Mouse (Mus musculus): ENCODE data around the gene Spin2d. TPM values are rescaled to one million over a fixed set of nuclear protein-coding genes. Genes with fewer than 3 reads are reported as not detected.
"Not testable (repeated sequence)": the region's sequence is repeated elsewhere in the genome, so short reads cannot be mapped to it uniquely, and the experiment has no call there.

Spin2d gene
- not detected in 2 replicates for polyA plus RNA-seq (2012; rRNA removed)

DNA sequence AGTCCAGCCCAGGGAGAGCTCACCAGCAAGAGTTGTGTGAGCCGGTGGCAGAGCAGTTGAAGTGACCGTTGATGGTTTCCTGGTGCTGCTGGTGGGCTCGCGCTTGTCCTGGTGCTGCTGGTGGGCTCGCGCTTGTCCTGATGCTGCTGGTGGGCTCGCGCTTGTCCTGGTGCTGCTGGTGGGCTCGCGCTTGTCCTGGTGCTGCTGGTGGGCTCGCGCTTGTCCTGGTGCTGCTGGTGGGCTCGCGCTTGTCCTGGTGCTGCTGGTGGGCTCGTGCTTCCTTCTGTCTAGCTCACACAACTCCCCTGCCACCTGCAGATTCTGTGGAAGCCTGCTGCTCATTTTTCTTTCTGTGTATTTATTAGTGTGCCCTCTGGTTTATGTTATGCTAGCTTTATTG lies at the start of gene Spin2d:
Gene Spin2d, minus strand, starts transcription at position 101 of the 400 bp plus-strand sequence.
- 51% methylated on average over 6 of the region's 15 CpGs for WGBS
- DNase-seq (ENCODE audit: low read depth, low spot score) = not testable (repeated sequence)

DNA sequence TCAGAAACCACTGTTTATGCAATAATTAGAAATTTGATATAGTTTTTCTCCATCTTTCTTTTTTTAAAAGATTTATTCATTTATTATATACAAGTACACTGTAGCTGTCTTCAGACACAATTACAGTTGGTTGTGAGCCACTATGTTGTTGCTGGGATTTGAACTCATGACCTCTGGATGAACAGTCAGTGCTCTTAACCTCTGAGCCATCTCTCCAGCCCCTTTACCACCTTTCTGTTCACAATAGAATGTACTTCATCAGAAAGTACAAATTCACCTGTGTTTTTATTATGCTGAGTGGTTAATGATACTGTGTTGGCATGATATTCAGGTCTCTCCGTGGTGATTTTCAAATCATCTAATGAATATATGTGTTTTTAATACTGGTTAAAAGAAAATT lies 48.6 kb upstream of the Spin2d start:
- WGBS = 67% methylated on average over 1 of the region's 1 CpGs
- DNase-seq (ENCODE audit: low read depth, low spot score) = no peak

DNA sequence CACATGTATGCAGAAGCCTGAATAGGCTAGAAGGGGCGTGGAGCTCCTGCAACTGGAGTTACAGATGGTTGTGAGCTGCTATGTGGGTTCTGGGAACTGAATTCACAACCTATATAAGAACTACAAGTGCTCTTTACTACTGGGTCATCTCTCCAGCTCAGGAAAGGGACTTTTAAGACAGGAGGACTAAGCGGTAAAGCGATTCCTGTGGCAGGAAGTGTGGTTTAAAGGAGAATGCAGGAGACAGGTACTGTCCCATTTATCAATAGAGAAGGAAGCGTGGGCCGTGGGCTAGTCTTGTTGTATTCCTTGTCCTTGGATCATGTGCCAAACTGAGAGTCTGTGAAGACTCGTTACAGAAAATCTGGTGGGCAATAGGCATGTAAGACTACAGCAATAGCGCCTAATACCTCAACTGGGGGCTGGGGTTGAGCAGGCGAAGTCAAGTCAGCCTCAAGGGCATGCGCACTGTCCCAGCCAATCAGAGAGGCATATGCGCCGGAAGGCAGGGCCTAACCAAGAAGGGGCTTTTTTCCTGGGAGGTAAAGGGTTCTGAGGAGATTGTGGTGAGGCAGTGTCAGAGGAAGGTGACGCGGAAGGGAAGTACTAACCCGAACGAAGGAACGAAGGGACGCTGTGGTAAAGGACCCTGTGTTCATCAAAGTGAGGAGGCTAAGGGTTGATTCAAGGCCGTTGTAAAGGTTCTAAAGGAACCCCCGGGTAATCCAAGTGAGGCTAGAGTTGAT lies 37.2 kb upstream of the Spin2d start, which contains the start of gene Xlr4b:
Gene Xlr4b, plus strand, starts transcription at position 515 of the 746 bp plus-strand sequence.
- WGBS = 82% methylated on average over 19 of the region's 19 CpGs

DNA sequence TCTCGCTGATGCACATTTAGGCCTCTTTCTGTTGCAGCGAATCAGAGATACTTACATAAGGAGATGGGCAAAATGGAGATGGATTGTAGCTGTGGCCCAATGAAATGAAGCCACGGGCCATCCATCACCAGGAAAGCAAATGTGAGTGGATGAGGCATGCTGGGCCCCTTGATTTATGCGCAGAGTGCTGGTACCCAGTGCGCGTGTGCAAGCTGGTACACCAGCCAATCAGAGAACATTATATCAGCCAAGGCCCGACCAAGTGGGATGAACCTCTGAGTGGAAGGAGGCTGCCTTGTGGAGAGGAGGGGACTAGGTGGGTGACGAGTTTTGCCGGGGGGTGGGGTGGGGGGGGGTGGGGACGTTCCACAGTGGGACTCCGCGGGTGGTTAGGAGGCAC lies 15.1 kb upstream of the Spin2d start, which contains the start of gene Xlr3b:
Gene Xlr3b, plus strand, starts transcription at position 274 of the 400 bp plus-strand sequence.
- WGBS = 83% methylated on average over 12 of the region's 12 CpGs
- DNase-seq (ENCODE audit: low read depth, low spot score) = not testable (repeated sequence)

More for the DNA sequence above, 37.2 kb upstream of the Spin2d start, which contains the start of gene Xlr4b:
- not testable (repeated sequence) for DNase-seq (ENCODE audit: low read depth, low spot score)

DNA sequence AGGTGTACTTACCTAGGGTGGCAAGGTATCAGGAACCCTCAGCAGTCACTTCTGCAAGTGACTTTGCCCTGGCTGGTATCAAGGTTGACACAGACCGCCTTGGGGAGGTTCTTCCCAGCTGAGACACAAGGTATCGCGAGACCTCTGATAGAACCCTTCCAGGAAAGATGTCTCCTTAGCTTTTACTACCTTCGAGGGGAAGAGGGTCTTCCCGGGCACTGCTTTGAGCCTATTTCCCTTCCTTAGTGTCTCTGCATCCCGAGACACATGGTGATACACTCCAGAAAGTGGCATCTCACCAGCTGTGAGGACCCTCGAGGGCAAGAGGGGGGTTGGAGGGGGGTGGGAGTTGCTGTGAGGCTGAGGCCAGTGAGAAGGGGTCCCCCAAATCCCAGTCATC lies 27.4 kb downstream of the Spin2d start, which contains the start of gene DXBay18:
Gene DXBay18, minus strand, starts transcription at position 101 of the 400 bp plus-strand sequence.
- no CpG with 5 or more reads among the region's 7 CpGs for WGBS
- DNase-seq (ENCODE audit: low read depth, low spot score) = not testable (repeated sequence)

DNA sequence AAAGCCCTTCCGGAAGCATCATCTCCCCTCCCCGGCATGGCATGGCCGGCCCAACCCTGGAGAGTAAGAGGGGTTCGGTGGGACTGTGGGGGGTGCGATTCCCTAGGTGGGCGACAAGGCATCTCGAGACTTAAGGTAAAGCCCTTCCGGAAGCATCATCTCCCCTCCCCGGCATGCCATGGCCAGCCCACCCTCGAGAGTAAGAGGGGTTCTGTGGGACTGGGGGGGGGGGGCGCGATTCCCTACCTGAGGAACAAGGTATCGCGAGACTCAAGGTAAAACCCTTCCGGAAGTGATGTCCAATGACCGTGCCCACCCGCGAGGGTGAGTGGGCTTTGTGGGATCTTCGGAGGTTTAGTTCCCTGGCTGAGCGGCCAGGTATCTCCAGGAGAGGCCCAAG lies 28.3 kb downstream of the Spin2d start, which contains the start of gene Xlr5b:
Gene Xlr5b, plus strand, starts transcription at position 301 of the 400 bp plus-strand sequence.
- DNase-seq (ENCODE audit: low read depth, low spot score) = not testable (repeated sequence)
- WGBS = no CpG with 5 or more reads among the region's 20 CpGs

DNA sequence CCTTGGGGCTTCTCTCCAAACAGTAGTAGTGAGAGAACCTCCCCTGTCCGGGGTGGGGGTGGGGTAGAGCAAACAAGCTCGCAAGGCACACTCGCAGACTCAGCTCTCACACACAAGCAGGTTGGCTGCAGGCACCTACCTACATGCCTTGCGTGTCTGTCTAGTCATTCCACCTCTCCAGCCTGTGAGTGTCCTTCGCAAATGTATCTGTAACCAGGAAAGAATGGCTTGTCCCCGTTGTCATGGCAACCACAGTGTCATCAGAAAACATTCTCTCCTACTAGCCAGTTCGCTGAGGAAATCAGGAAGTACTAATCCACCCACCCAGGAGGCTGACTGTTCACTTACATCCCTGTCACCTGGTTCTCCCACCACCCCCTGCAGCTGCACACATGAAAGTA lies 33.6 kb downstream of the Spin2d start:
- WGBS = no CpG with 5 or more reads among the region's 7 CpGs
- DNase-seq (ENCODE audit: low read depth, low spot score) = not testable (repeated sequence)

Other genes with a start within 250 kb of the Spin2d start
- 0.32 and 0.36 TPM in 2 replicates for gene Zfp185, start 189.7 kb downstream of the Spin2d start, polyA plus RNA-seq (2012; rRNA removed)
- not detected in 2 replicates for gene Pnma5, start 139.9 kb downstream of the Spin2d start, polyA plus RNA-seq (2012; rRNA removed)
- gene Pnma3, start 112.2 kb downstream of the Spin2d start, polyA plus RNA-seq (2012; rRNA removed) = 0.04 and 0.10 TPM in 2 replicates
- gene Xlr4a, start 94.5 kb downstream of the Spin2d start, polyA plus RNA-seq (2012; rRNA removed) = 0.32 TPM in 2 replicates
- 0.55 and 0.92 TPM in 2 replicates for gene Xlr3a, start 79.9 kb downstream of the Spin2d start, polyA plus RNA-seq (2012; rRNA removed)
- gene Gm14685, start 59.9 kb downstream of the Spin2d start, polyA plus RNA-seq (2012; rRNA removed) = 0.05 and 0.10 TPM in 2 replicates
- gene Xlr5b, start 28.2 kb downstream of the Spin2d start, polyA plus RNA-seq (2012; rRNA removed) = 0.07 TPM in 1 of 2 replicates, not detected in the other
- not detected in 2 replicates for gene DXBay18, start 27.5 kb downstream of the Spin2d start, polyA plus RNA-seq (2012; rRNA removed)
- 0.22 TPM in 1 of 2 replicates, not detected in the other for gene Xlr3b, start 15.2 kb upstream of the Spin2d start, polyA plus RNA-seq (2012; rRNA removed)
- 0.47 and 0.99 TPM in 2 replicates for gene Xlr4b, start 37.3 kb upstream of the Spin2d start, polyA plus RNA-seq (2012; rRNA removed)
- 7.2 and 7.7 TPM in 2 replicates for gene F8a, start 51.3 kb upstream of the Spin2d start, polyA plus RNA-seq (2012; rRNA removed)
- gene Xlr4c, start 66.1 kb upstream of the Spin2d start, polyA plus RNA-seq (2012; rRNA removed) = 0.41 and 0.74 TPM in 2 replicates
- not detected in 2 replicates for gene Xlr3c, start 88.4 kb upstream of the Spin2d start, polyA plus RNA-seq (2012; rRNA removed)
- gene Xlr5a, start 116.0 kb upstream of the Spin2d start, polyA plus RNA-seq (2012; rRNA removed) = not detected in 2 replicates
- not detected in 2 replicates for gene Xlr5c, start 116.0 kb upstream of the Spin2d start, polyA plus RNA-seq (2012; rRNA removed)
- not detected in 2 replicates for gene Gm45015, start 159.9 kb upstream of the Spin2d start, polyA plus RNA-seq (2012; rRNA removed)
- gene Zfp275, start 165.6 kb upstream of the Spin2d start, polyA plus RNA-seq (2012; rRNA removed) = 3.0 and 4.7 TPM in 2 replicates
- gene Gm18336, start 221.7 kb upstream of the Spin2d start, polyA plus RNA-seq (2012; rRNA removed) = 0.07 TPM in 1 of 2 replicates, not detected in the other
- gene Zfp92, start 234.1 kb upstream of the Spin2d start, polyA plus RNA-seq (2012; rRNA removed) = 0.27 and 1.3 TPM in 2 replicates

Measured in large intestine, adult 2 months (tissue).